Mouse (Mus musculus) hindbrain, embryonic 13.5 days (tissue): Measurements from ENCODE around the gene Usp21. TPM values are rescaled to one million over a fixed set of nuclear protein-coding genes. Genes with fewer than 3 reads are reported as not detected.
"Not testable (repeated sequence)": the region's sequence is repeated elsewhere in the genome, so short reads cannot be mapped to it uniquely, and the experiment has no call there.

ENCODE experiments used
- ATAC-seq: fragments of 200-750 bp; cut with Nextera tagmentation; 2 replicates; pipeline ENCODE4 v1.8.0; 2017; ENCODE audit warnings: moderate TSS enrichment; ENCODE audit not compliant: low FRiP score
- H3K27ac ChIP-seq: fragments of 300-500 bp; sonication (generic); 2 replicates; pipeline ENCODE4 v1.5.1; 2015; ENCODE audit warnings: inconsistent platforms, mild to moderate bottlenecking, moderate library complexity
- H3K27me3 ChIP-seq: fragments of 300-500 bp; sonication (generic); 2 replicates; pipeline ENCODE4 v1.6.1; 2015; ENCODE audit warnings: mild to moderate bottlenecking, inconsistent platforms
- H3K36me3 ChIP-seq: fragments of 300-500 bp; sonication (generic); 2 replicates; pipeline ENCODE4 v1.6.1; 2015; ENCODE audit warnings: mild to moderate bottlenecking, inconsistent platforms
- H3K4me1 ChIP-seq: fragments of 300-500 bp; sonication (generic); replicated peaks from 2 replicates; pipeline ENCODE4 v1.6.1; 2015; ENCODE audit warnings: inconsistent platforms
- H3K4me2 ChIP-seq: fragments of 300-500 bp; sonication (generic); 2 replicates; pipeline ENCODE4 v1.6.1; 2015; ENCODE audit warnings: inconsistent platforms, mild to moderate bottlenecking, moderate library complexity
- H3K4me3 ChIP-seq: fragments of 300-500 bp; sonication (generic); 2 replicates; pipeline ENCODE4 v1.5.1; 2015; ENCODE audit warnings: mild to moderate bottlenecking, inconsistent platforms
- H3K9ac ChIP-seq: fragments of 300-500 bp; sonication (generic); 2 replicates; pipeline ENCODE4 v1.6.1; 2015; ENCODE audit warnings: mild to moderate bottlenecking, inconsistent platforms
- H3K9me3 ChIP-seq: fragments of 300-500 bp; sonication (generic); 2 replicates; pipeline ENCODE4 v1.6.1; 2016; ENCODE audit warnings: inconsistent platforms
- WGBS: fragments of 180-500 bp; shearing (Covaris S2); methylation state at CpG from one replicate; pipeline ENCODE4 v1.1.7; 2015; 5-methylcytosine and 5-hydroxymethylcytosine counted together
- polyA plus RNA-seq: library from polyadenylated mRNA; unstranded; fragments of >200 nt; fragmentation: Nextera tagmentation; extraction: Ambion mirVana; gene quantifications from 2 replicates; pipeline ENCODE4 v1.2.1, GENCODE M21; 2015

Gene Usp21
- polyA plus RNA-seq, 1 experiment from 2014 or later = 107 TPM

DNA sequence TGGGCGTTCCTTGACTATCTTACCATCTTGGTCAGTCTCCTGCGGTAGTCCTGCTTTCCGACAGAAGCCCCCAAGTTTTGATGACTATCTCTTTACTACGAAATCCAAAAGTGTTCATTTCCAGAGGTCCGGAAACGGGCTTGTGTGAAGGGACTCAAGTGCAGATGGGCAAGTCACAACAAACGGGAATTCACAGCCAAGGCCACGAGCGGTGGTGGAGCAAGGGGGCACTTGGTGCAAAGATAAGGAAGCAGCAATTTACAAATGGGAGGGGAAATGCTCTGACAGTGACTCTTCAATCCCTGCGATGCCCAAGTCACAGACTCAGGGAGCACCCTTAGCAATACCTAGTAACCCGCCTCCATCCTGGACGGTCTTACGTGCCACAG, 40.3 kb downstream of the Usp21 start:
- Histone ChIP-seq H3K9me3 (no peaks in the 10 kb centered on the region), H3K9ac (peak overlapping the region; percentile 62), H3K36me3 (peaks cover 23% of the 10 kb centered on the region), H3K27me3 (no peaks in the 10 kb centered on the region), H3K4me3 (peak overlapping the region; percentile 72), H3K4me1 (peaks cover 59% of the 10 kb centered on the region), H3K4me2 (peak overlapping the region; percentile 65), H3K27ac (peak overlapping the region; percentile 81)
- 14% methylated on average over 13 of the region's 13 CpGs for WGBS
- ATAC-seq = peak; percentile 4

DNA sequence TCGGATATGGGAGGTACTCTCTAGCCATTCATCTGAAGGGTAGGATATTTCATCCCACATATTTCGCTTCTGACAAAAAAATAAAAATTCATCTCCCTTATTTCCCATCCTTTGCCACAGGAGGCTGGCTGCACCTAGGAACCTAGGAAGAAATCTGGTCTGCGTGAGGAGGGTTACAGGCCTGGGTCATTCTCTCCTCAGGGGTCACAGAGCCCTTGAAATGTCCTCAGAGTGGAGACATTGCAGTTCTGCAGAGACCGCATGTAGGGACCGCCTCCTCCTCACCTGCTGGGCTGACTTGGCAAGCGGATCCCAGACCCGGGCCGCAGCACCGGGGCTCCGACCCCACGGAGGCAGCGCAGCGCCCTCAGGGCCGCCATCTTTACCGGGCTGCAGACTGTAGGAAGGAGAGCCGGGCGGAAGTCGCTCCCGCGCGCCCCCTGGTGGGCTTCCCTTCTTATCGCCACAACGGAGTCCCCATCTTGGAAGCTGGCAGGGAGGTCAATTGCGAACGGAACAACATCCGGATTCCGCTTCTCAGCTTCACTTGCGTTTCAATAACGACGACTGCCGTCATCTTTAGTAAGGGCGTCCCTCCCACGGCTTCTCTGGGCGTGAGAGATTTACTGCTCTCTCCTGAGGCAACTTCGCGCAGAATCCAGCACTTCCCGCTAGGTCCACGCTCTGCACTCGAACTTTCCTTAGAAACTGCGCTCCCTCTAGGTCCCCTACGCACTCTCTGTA, 40.9 kb downstream of the Usp21 start:
- peak; percentile 93 for ATAC-seq
- no peaks in the 10 kb centered on the region for H3K9me3 ChIP-seq
- peaks cover 28% of the 10 kb centered on the region for H3K36me3 ChIP-seq
- WGBS = under 1% methylated on average over 41 of the region's 41 CpGs
- no peaks in the 10 kb centered on the region for H3K27me3 ChIP-seq
- peak overlapping the region; percentile 96 for H3K9ac ChIP-seq
- H3K4me1 ChIP-seq = peaks cover 53% of the 10 kb centered on the region
- H3K27ac ChIP-seq = peak overlapping the region; percentile 81
- H3K4me3 ChIP-seq = peak overlapping the region; percentile 72
- peak overlapping the region; percentile 77 for H3K4me2 ChIP-seq

DNA sequence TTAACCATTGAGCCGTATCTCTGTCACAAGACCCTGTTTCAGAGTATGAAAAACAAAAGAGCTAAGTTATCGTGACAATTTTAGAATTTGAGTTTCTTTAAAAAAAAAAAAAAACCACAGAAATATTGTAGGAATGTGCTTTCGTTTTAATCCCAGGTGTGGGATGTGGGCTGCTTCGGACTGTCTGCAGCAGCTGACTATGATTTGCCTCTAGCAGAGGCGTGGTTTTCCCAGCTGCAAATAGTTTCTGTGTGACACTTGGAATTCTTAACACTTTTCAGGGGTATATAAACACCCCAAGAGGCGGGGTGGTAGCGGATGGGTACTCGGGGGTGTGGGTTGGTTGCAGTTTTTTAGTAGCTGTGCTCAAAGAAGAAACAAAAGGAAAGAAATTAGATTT, 42.4 kb downstream of the Usp21 start:
- Histone ChIP-seq H3K27me3 (no peaks in the 10 kb centered on the region), H3K4me3 (no peak overlapping the region), H3K9ac (no peak overlapping the region), H3K4me2 (no peak overlapping the region), H3K4me1 (peaks cover 38% of the 10 kb centered on the region), H3K36me3 (peaks cover 43% of the 10 kb centered on the region), H3K27ac (no peak overlapping the region), H3K9me3 (no peaks in the 10 kb centered on the region)
- WGBS = 95% methylated on average over 8 of the region's 8 CpGs
- ATAC-seq = no peak

DNA sequence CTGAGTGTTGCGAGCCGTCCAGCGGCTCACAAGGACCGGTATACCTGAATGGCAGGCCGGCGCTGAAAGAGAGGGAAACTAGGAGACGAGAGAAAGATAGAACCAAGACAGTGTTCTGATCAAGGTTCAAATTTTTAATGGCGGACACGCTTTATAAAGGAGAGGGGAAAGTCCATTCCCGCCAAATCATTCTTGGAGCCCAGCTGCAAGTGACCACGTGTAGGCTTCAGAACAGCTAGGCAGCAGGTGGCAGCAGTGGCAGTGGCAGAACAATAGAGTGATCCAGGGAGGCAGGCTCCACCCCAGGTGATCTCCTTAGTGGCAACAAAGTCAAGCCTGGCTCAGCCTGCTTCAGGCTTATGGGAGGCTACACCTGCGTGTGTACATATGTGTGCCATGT, 45.8 kb downstream of the Usp21 start:
- H3K27ac ChIP-seq, H3K4me2 ChIP-seq, H3K4me3 ChIP-seq, H3K9me3 ChIP-seq, H3K27me3 ChIP-seq, ATAC-seq, H3K9ac ChIP-seq: not testable (repeated sequence)
- Histone ChIP-seq H3K36me3 (peaks cover 76% of the 10 kb centered on the region), H3K4me1 (peaks cover 15% of the 10 kb centered on the region)
- WGBS = 84% methylated on average over 12 of the region's 12 CpGs

DNA sequence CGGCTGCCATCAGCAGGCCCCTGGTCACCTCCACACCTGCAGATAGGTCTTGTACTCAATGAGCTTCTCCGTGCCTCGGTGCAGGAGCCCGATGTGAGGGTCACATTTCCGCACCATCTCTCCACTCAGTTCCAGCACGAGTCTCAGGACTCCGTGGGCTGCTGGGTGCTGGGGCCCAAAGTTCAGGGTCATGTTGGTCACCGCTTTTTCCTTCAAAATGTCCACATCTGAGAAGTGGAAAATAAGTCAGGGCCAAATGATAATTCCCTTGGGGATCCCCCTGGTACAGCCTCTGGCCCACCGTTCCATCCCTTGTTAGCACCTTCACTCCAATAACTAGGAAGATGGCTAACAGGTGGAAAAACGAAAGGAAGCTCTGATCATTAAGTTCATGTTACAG, 46.9 kb downstream of the Usp21 start:
- Histone ChIP-seq H3K4me1 (peaks cover 8% of the 10 kb centered on the region), H3K36me3 (peaks cover 86% of the 10 kb centered on the region), H3K4me2 (no peak overlapping the region), H3K9me3 (no peaks in the 10 kb centered on the region), H3K4me3 (no peak overlapping the region), H3K9ac (no peak overlapping the region), H3K27me3 (no peaks in the 10 kb centered on the region), H3K27ac (no peak overlapping the region)
- ATAC-seq = no peak
- 94% methylated on average over 10 of the region's 10 CpGs for WGBS

DNA sequence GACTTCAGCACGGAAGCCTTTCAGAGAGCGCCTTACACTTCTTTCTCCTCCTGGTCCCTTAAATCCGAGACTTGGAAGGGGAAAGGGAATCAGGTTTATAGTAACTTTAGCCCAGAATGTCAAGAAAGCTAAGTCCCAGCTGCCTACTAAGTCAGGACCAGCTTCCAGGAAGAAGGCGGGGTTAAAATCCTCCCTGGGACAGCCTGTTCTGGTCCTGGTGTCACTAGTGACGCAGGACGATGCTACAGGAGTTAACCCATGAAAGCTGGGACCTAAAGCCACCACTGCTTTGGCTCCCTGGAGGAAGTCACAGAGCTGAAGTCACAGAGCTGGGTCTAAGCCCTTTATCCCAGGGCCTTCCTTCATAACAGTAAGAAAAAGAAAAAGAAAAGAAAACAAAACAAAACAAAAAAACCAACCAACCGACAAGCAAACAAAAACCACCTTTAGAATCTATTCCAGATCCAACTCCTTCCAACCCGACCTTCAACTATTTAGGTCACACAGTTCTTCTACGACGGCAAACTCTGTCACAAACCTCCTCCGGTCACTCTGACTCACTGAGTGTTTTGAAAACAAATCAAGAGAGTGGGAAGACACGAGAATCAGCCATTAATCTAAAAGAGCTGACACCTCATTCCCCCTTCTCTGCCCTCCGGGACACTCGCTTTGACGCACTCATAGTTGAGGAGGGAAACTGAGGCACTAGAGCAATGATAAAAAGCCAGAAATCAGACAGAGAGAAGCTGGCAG, 47.6 kb downstream of the Usp21 start:
- Histone ChIP-seq H3K4me2 (no peak overlapping the region), H3K9me3 (no peaks in the 10 kb centered on the region), H3K4me1 (0 out of 2 replicates have a peak, but pooled peaks cover 3% of the 10 kb centered on the region), H3K27ac (no peak overlapping the region), H3K36me3 (peaks cover 92% of the 10 kb centered on the region), H3K27me3 (no peaks in the 10 kb centered on the region), H3K9ac (no peak overlapping the region), H3K4me3 (no peak overlapping the region)
- ATAC-seq = no peak
- WGBS = 74% methylated on average over 15 of the region's 15 CpGs

DNA sequence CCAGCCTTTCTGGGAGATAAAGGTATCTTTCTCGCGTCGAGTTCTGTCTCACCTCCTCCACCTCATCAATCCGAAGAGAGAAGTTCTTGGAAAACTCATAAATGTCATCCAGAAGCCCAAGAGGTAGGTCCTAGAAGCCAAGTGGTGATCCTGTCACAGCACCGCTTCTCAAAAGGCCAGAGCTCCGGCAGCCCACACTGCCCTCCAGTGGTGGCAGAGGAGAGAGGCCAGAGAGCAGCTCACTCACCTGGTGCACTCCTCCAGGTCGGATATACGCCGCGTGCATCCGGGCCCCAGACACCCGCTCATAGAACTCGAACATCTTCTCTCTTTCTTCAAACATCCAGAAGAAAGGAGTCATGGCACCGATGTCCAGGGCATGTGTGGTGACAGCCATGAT, 49.3 kb downstream of the Usp21 start:
- H3K27me3 ChIP-seq = no peaks in the 10 kb centered on the region
- H3K4me2 ChIP-seq = no peak overlapping the region
- peaks cover 98% of the 10 kb centered on the region for H3K36me3 ChIP-seq
- no peaks in the 10 kb centered on the region for H3K9me3 ChIP-seq
- H3K27ac ChIP-seq = no peak overlapping the region
- ATAC-seq = no peak
- H3K4me1 ChIP-seq = no peaks in the 10 kb centered on the region
- no peak overlapping the region for H3K4me3 ChIP-seq
- 77% methylated on average over 14 of the region's 14 CpGs for WGBS
- no peak overlapping the region for H3K9ac ChIP-seq

DNA sequence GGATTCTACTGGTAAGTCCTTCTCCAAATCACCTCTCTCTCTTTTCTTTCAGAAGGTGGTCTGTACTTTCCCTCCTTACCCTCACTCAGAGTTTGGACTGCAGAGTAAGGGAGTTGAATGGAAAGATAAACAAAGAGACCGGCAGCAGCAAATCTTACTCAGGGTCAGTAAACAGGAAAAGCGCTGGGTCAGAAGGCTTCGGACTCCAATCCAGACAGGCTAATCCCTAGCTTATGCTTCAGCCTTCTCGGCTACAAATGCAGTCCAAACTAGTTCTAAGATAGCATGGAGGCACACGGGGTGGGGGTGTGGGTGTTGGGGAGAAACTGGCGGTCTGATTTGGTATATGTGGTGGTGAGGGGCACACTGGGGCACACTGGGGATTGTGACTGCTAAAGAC, 50.4 kb downstream of the Usp21 start:
- H3K27me3 ChIP-seq = no peaks in the 10 kb centered on the region
- H3K4me2 ChIP-seq = no peak overlapping the region
- peaks cover 91% of the 10 kb centered on the region for H3K36me3 ChIP-seq
- no peak overlapping the region for H3K9ac ChIP-seq
- 89% methylated on average over 6 of the region's 6 CpGs for WGBS
- no peaks in the 10 kb centered on the region for H3K9me3 ChIP-seq
- no peak overlapping the region for H3K4me3 ChIP-seq
- H3K4me1 ChIP-seq = no peaks in the 10 kb centered on the region
- H3K27ac ChIP-seq = no peak overlapping the region
- no peak for ATAC-seq

DNA sequence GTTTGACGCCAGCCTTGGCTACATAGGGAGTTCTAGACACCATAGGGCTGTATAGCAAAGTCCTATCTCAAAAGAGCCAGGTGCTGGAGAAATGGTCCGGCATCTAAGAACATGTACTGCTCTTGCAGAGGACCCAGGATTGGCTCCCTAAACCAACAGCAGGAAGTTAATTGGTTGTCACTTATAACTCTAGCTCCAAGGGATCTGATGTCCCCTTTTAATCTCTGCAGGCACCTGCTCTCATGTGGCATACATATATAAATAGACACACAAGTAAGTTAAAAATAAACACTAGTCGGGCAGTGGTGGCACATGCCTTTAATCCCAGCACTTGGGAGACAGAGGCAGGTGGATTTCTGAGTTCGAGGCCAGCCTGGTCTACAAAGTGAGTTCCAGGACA, 52.0 kb downstream of the Usp21 start:
- H3K4me3 ChIP-seq = no peak overlapping the region
- H3K9me3 ChIP-seq = no peaks in the 10 kb centered on the region
- H3K36me3 ChIP-seq = peaks cover 76% of the 10 kb centered on the region
- H3K27ac ChIP-seq = no peak overlapping the region
- H3K27me3 ChIP-seq = no peaks in the 10 kb centered on the region
- no peak overlapping the region for H3K9ac ChIP-seq
- H3K4me2 ChIP-seq = no peak overlapping the region
- no peak for ATAC-seq
- 90% methylated on average over 4 of the region's 4 CpGs for WGBS
- no peaks in the 10 kb centered on the region for H3K4me1 ChIP-seq

DNA sequence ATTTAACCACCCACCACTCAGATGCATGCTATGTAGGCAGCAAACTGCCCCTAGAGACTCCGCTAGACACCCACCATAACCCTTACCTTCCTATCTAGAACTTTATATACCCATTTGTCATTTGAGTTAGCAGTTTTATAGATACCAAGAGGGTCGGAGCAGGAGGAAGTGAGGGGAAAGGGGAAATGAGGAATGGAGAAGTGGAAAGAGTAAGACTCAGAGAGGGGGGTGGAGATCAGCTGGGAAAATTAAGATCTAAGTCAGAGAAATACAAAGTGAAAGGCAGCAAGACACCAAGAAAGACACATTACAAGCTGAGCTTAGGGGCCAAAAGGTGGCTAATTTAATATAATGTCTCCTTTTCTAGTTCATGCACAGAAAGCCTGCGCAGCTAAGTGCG, 53.3 kb downstream of the Usp21 start:
- no peak for ATAC-seq
- Histone ChIP-seq H3K27ac (no peak overlapping the region), H3K4me3 (no peak overlapping the region), H3K9ac (no peak overlapping the region), H3K4me2 (no peak overlapping the region), H3K27me3 (no peaks in the 10 kb centered on the region), H3K36me3 (peaks cover 63% of the 10 kb centered on the region), H3K4me1 (no peaks in the 10 kb centered on the region), H3K9me3 (no peaks in the 10 kb centered on the region)
- 95% methylated on average over 4 of the region's 4 CpGs for WGBS

DNA sequence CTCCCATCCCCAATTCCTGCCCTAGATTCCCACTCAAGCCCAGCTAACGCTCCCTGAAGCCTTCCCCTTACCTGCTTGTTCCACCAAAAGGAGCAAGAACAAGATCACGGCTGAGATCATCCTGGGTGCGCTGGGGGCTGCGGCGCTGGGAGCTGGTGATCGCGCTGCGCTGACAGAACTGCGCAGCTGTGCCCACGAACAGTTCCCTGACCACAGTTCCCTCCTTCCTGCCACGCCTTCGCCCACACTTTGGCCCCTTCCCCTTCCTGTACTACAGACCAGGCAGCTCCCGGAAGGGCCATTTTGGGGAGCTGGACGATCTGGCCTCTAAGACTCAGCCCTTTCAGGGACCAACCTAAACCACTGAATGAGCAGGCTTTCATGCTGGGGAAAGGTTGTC, 53.7 kb downstream of the Usp21 start, which contains the start of gene Fcer1g:
Gene Fcer1g (minus strand): TSS at position 240 of the 400 bp plus-strand sequence.
- 94% methylated on average over 14 of the region's 14 CpGs for WGBS
- Histone ChIP-seq H3K9ac (0 out of 2 replicates have a peak within 1 kb of the TSS, but pooled peaks have one; percentile 19), H3K9me3 (no peaks in the 10 kb centered on the region), H3K4me3 (no peak within 1 kb of the TSS), H3K4me1 (no peaks in the 10 kb centered on the region), H3K27me3 (no peaks in the 10 kb centered on the region), H3K4me2 (no peak within 1 kb of the TSS), H3K27ac (no peak within 1 kb of the TSS), H3K36me3 (peaks cover 60% of the 10 kb centered on the region)
- ATAC-seq = no peak

DNA sequence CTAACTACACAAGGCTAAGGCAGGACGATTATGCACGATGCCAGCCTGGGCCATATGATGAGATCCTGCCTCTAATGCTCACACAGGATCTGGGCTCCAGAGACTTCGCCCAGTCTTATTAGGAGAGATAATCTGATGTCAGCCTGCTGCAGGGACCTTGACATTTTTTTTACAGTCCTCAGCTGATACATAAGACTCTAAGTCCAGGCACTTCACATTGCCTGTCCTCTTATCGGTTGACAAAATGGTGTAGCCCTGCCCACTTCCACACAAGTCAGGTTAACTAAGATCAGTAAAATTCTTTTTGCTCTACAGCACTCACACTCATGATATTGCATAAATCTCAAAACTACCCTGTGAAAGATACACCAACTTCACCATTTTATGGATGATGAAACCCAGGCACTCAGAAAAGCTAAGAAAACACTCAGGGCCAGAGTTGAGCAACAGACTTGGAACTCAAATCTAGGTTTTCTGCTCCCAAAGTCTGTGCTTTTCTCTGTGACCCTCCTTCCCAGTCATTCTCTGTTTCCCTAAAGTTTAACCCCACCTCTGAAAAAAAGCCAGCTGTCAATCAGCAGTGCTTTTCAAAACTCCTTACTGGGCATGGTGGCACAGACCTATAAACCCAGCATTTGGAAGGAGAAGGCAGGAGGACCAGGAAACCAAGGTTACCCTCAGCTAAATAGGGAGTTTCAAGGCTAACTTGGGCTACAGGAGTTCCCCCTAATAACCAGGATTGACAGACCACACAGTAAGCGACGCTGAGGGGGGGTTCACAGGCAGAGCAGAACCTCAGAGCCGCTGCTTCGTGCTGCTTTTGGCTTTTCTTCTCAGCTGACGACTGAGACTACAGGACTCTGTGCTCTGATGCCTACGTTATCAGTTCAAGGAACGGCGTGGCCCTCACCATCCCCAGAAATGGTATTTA, 54.7 kb downstream of the Usp21 start:
- no peaks in the 10 kb centered on the region for H3K9me3 ChIP-seq
- no peaks in the 10 kb centered on the region for H3K4me1 ChIP-seq
- H3K27me3 ChIP-seq = no peaks in the 10 kb centered on the region
- no peak overlapping the region for H3K27ac ChIP-seq
- 0 out of 2 replicates have a peak overlapping the region, but pooled peaks have one; percentile 19 for H3K9ac ChIP-seq
- H3K36me3 ChIP-seq = peaks cover 49% of the 10 kb centered on the region
- H3K4me3 ChIP-seq = no peak overlapping the region
- no peak overlapping the region for H3K4me2 ChIP-seq
- ATAC-seq = no peak
- 87% methylated on average over 12 of the region's 12 CpGs for WGBS
